Mouse (Mus musculus) left cerebral cortex, adult 18-20 months (tissue): ENCODE results near the gene Nisch. TPM values are rescaled to one million over a fixed set of nuclear protein-coding genes. Genes with fewer than 3 reads are reported as not detected.

Experiments
- DNase-seq, 2 experiments: peaks; one replicate each; pipeline ENCODE4 v3.0.0; 2021 to 2022; ENCODE audit warnings: low spot score in 2 of 2, mixed read lengths in 1 of 2
- total RNA-seq, 2 experiments: library from RNA; stranded (reverse); gene quantifications; 2 replicates each; pipeline ENCODE4 v1.2.3; 2021

Nisch gene
- total RNA-seq, 2 experiments from 2014 or later = 359 to 363 TPM

- DNase-seq = no peak
These were observed 51.7 kb downstream of the Nisch start for GRCm38 (mm10) chr14:31165010-31165409.

DNA sequence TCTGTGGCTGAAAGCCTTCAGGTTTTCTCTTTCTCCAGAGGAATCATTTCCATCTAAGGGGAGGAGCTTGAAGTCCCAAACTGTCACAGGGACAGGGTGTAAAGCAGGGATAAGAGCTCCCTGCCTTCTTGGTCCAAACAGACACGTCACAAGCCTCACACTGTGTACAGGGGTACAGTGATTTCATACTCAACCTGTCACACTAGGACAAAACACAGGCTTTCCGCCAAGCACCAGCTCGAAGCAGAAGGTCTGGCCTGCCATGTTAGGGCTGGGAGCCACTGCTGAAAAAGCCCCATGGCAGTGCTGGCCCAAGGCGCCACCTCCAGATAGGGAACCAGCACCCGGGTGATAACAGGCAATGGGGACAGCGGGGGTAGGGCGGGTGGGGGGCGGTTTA, 52.7 kb downstream of the Nisch start:
- no peak for DNase-seq

DNA sequence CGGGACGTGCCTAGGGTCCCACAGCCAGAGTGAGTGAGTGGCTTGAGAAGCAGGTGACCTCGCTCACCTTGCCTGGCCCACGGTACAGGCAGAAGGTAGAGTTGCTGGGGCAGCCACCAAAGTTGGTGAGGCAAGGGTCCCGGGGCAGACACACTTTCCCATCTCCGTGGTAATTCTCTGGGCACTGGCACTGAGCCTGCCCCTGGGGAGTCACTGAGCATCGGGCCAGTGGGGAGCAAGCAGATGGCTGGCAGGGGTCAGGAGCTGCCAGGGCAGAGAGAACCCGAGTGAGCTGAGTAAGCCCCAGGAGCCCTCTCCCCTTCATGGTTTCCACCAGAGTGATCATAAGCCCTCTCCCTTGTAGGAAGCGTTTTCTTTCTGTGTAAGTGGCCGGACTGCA, 55.1 kb downstream of the Nisch start:
- no peak for DNase-seq

- no peak for DNase-seq
These were observed 55.6 kb downstream of the Nisch start for GRCm38 (mm10) chr14:31161191-31161590.

GRCm38 (mm10) chr14:31160196-31161150, 56.3 kb downstream of the Nisch start:
- DNase-seq = no peak

GRCm38 (mm10) chr14:31145694-31146093, 71.1 kb downstream of the Nisch start:
- DNase-seq = no peak

DNA sequence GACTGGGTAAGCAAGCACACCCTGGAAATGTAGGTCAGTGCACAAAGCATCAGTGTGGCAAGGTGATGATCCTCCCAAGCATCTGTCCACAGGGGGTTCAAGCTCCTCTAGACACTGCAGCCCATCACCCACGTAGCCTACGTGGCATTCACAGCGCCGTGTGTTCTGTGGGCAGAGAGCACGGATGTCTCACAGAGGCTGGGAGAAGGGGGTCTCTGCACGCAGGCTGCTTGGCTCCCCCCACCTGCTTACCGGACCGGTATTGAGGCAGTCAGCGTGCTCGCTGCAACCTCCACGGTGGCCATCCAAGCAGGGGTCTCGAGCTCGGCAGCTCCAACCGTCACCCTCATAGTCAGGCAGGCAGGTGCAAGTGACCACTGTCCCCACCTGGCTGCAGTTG, 75.7 kb downstream of the Nisch start:
- no peak for DNase-seq

- no peak for DNase-seq
These were observed 76.6 kb downstream of the Nisch start for GRCm38 (mm10) chr14:31140141-31140540.

DNA sequence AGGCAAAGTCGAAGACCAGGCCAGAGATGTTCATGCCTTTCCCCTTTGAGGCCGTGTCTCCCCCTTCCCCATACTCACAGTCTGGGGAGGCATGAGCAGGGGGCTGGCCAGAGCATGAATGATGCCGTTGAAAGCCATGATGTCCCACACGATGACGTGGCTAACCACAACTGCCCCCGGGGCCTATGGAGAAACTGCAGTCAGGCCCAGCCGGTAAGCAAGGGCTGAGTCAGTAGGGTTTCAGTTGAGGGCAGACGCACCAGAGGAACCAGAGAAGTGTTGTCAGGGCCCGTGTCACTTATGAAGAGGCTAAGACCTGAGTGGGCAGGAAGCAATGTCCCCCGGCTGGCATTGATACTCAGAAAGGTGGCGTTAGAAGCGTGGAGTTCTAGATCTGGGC, 77.1 kb downstream of the Nisch start:
- no peak for DNase-seq

DNA sequence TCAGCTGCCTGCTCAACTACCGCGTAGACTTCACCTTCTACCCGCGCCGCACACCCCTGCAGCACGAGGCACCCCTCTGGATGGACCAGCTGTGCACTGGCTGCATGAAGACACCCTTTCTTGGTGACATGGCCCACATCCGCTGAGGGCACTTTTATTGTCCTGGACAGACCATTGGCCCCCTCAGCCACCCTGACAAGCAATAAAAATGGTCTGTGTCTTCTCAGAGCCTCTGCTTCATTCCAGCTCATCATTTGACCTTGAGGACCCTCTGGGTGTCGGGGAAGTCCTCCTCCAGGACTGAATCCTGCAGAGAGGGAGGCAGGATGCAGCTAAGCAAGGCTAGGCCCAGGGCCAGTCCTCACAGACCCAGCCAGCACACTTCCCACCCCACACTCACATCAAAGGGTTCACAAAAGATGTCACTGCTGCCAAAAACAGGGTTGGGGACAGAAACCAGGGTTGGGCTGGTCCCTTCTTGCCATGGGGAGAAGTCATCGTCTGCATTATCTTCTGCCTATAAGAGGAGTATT, 77.8 kb downstream of the Nisch start:
- DNase-seq = no peak

- no peak for DNase-seq
These were observed 78.4 kb downstream of the Nisch start for GRCm38 (mm10) chr14:31138219-31138896.

GRCm38 (mm10) chr14:31137791-31138190, 79.0 kb downstream of the Nisch start:
- DNase-seq = no peak

GRCm38 (mm10) chr14:31137281-31137595, 79.5 kb downstream of the Nisch start:
- no peak for DNase-seq

GRCm38 (mm10) chr14:31136411-31137280, 80.1 kb downstream of the Nisch start:
- no peak for DNase-seq

- no peak for DNase-seq
These were observed 81.0 kb downstream of the Nisch start for GRCm38 (mm10) chr14:31135495-31136410.

DNA sequence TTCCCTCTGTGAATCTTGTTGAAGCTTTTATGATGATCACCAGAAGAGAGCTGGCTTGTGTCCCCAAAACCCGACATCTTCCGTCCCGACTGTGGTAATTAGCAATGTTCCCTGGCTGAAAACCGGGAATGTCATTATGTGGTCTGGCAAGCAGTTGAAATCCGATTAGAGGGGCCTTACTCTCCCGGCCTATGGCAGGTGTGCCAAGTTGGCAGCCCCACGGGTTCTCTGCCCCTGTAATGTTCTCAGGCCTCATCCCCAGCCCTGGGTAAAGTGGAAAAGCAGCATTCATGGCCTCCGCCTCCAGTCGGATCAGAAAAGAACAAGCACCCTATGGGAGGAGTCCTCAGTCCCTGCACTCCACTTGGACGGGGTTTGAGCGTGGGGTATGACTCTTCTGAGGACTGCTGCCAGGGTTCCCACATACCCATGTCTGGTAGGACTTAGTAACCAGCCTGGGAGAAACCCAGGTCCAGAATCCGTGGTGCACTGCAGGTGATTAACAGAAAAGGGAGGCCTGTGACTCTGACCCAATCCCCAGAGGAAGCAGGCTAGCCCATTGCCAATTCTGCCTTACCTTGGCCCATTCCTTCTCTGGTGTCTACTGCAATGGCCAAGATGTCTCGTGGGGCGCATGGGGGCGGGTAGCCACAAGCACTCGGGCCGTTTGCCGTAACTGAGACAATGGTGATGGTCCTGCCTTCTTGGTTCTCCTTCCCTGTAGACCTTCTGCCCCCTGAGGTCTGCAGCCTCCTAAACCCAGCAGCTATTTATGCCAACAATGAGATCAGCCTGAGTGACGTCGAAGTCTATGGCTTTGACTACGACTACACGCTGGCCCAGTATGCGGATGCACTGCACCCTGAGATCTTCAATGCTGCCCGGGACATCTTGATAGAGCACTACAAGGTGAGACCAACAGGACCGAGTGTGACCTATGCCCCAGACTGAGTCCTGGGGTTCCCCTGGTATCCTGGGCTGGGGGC, 82.4 kb downstream of the Nisch start:
- no peak for DNase-seq

DNA sequence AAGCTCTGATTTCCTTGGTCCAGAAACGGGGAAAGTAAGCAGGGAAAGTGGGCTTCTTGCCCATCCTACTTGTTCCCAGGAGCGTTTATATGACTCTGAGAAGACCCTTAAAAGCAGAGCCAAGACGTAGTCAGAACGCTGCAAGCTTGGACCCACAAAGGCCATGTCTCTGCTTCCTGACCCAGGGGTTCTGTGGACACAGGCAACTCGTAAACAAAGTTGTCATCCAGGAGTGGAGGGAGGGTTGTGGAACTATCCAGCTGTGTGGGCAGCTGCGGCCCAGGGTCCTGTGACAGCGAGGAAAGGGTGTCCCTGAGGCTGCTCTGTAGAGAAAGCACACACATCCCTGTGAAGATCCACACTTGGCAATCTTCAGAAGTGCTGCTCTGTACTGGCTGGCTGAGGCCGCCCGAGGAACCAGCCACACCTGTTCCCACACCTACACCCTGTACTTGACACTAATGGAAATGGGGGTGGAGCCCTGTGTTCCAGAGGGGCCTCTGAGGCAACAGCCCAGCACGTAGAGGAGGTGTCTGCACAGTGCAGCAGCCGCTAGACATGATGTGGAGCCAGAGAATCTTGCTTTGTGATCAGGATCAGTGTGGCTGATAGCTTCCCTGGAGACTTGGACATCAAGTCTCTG, 83.6 kb downstream of the Nisch start:
- no peak for DNase-seq

GRCm38 (mm10) chr14:31132491-31132975, 84.2 kb downstream of the Nisch start:
- DNase-seq = no peak
